Mouse (Mus musculus) CH12F3 (cell line): ENCODE data around the gene Lcn8.
"Not testable (repeated sequence)": the region's sequence is repeated elsewhere in the genome, so short reads cannot be mapped to it uniquely, and the experiment has no call there.

ENCODE experiments used
- in situ Hi-C: fragments of 300-500 bp; cut with MboI; formaldehyde crosslinking; loops from 2 replicates; pipeline ENCODE4 v1.14.3; 2020; ENCODE audit warnings: low sequenced_read_pairs

Gene Lcn8

GRCm38 (mm10) chr2:25664125-25664524, 11.2 kb downstream of the Lcn8 start:
- in situ Hi-C loops = no loop called here

- in situ Hi-C loops = no loop called here
Observed at GRCm38 (mm10) chr2:25666516-25666915, 13.6 kb downstream of the Lcn8 start.

- in situ Hi-C loops = no loop called here
Observed at GRCm38 (mm10) chr2:25676486-25676885, 23.6 kb downstream of the Lcn8 start, which contains the start of gene Lcn6. Gene Lcn6 (plus strand): TSS chr2:25676786.

GRCm38 (mm10) chr2:25679559-25679958, 26.6 kb downstream of the Lcn8 start:
- in situ Hi-C loops = no loop called here

GRCm38 (mm10) chr2:25682426-25682825, 29.5 kb downstream of the Lcn8 start, which contains the start of gene Lcn10:
Gene Lcn10 (plus strand): TSS chr2:25682726.
- in situ Hi-C loops = no loop called here

GRCm38 (mm10) chr2:25686941-25687340, 34.0 kb downstream of the Lcn8 start:
- in situ Hi-C loops = no loop called here

GRCm38 (mm10) chr2:25694605-25695004, 41.7 kb downstream of the Lcn8 start:
- in situ Hi-C loops = no loop called here

GRCm38 (mm10) chr2:25696951-25697350, 44.0 kb downstream of the Lcn8 start:
- in situ Hi-C loops = no loop called here

- in situ Hi-C loops = no loop called here
Observed at GRCm38 (mm10) chr2:25698696-25699095, 45.8 kb downstream of the Lcn8 start.

- in situ Hi-C loops = not testable (repeated sequence)
Observed at GRCm38 (mm10) chr2:25699743-25700142, 46.8 kb downstream of the Lcn8 start, which contains the start of gene Obp2a. Gene Obp2a (plus strand): TSS chr2:25700043.

- in situ Hi-C loops = no loop called here
Observed at GRCm38 (mm10) chr2:25701001-25701400, 48.1 kb downstream of the Lcn8 start.

GRCm38 (mm10) chr2:25703706-25704105, 50.8 kb downstream of the Lcn8 start:
- in situ Hi-C loops = no loop called here
